21 mouse cellular contexts compared by ENCODE assay signal in genomic region chr7:66376560-66376959, GRCm38 (mm10). TPM values are rescaled to one million over a fixed set of nuclear protein-coding genes. Genes with fewer than 3 reads are reported as not detected.
DNase-seq lines count a peak whose midpoint lies in the region; ATAC-seq and TF ChIP-seq lines count a peak whose summit lies in the region.
"Had no signal": no experiment of that assay in that cellular context is flagged by ENCODE, and none has a peak within 500 bp of the region (broad histone marks: within the 10 kb centered on the region; RNA-seq: fewer than 3 reads in every experiment).

No protein-coding gene starts in this region.

- H3K36me3 ChIP-seq in kidney, adult 2 months (ENCODE audit: control insufficient read depth, insufficient read depth, low read length) = no peaks in the 10 kb centered on the region
- peaks cover 5% of the 10 kb centered on the region; the same call in 1 of the 2 replicates for H3K36me3 ChIP-seq in lung, postnatal 0 days (ENCODE audit: insufficient read depth, low read length)
- H3K36me3 ChIP-seq in intestine, embryonic 16.5 days (ENCODE audit: control insufficient read depth, insufficient read depth, low read length) = no peaks in the 10 kb centered on the region; the same call in 1 of the 2 replicates
- H3K36me3 ChIP-seq: hindbrain, embryonic 12.5 days; midbrain, embryonic 12.5 days had no signal

- no peak overlapping the region for H3K4me3 ChIP-seq in kidney, adult 2 months (ENCODE audit: insufficient read depth, low read depth, low read length)
- H3K4me3 ChIP-seq in lung, postnatal 0 days (ENCODE audit: low read depth, low read length) = no peak overlapping the region
- no peak overlapping the region for H3K4me3 ChIP-seq in intestine, embryonic 16.5 days (ENCODE audit: low read length)
- H3K4me3 ChIP-seq: hindbrain, embryonic 12.5 days; layer of hippocampus, adult 2 months; left cerebral cortex, adult 2 months; limb, embryonic 13.5 days; liver, embryonic 15.5 days; midbrain, embryonic 12.5 days had no signal

- TF ChIP-seq CTCF in kidney, adult 2 months (conservative IDR thresholded peaks at IDR 0.05; ENCODE audit: insufficient read depth, insufficient read length, low read depth, low read length) = no peak
- no peak for TF ChIP-seq CTCF in lung, postnatal 0 days (IDR thresholded peaks at IDR 0.05)

- H3K27me3 ChIP-seq in kidney, adult 2 months (replicated peaks; ENCODE audit: control insufficient read depth, insufficient read depth, low read length) = no peaks in the 10 kb centered on the region
- no peaks in the 10 kb centered on the region for H3K27me3 ChIP-seq in lung, postnatal 0 days (replicated peaks; ENCODE audit: insufficient read depth, low read length)
- no peaks in the 10 kb centered on the region for H3K27me3 ChIP-seq in intestine, embryonic 16.5 days (replicated peaks; ENCODE audit: control insufficient read depth, insufficient read depth, low read length)
- H3K27me3 ChIP-seq: hindbrain, embryonic 12.5 days; limb, embryonic 13.5 days; liver, embryonic 15.5 days; midbrain, embryonic 12.5 days; Patski had no signal

- peak overlapping the region; percentile 15 for H3K27ac ChIP-seq in kidney, adult 2 months (ENCODE audit: insufficient read depth, low read depth, low read length)
- peak overlapping the region; percentile 84 for H3K27ac ChIP-seq in lung, postnatal 0 days (ENCODE audit: low read length)
- no peak overlapping the region for H3K27ac ChIP-seq in intestine, embryonic 16.5 days (ENCODE audit: low read length)
- H3K27ac ChIP-seq: hindbrain, embryonic 12.5 days; layer of hippocampus, adult 2 months; left cerebral cortex, adult 2 months; limb, embryonic 13.5 days; liver, embryonic 15.5 days; midbrain, embryonic 12.5 days had no signal

- H3K4me2 ChIP-seq in lung, postnatal 0 days (replicated peaks; ENCODE audit: low read depth, low read length) = peak overlapping the region; percentile 14; the same call in 1 of the 2 replicates
- H3K4me2 ChIP-seq in intestine, embryonic 16.5 days (ENCODE audit: low read depth, low read length) = no peak overlapping the region
- H3K4me2 ChIP-seq: hindbrain, embryonic 12.5 days; limb, embryonic 13.5 days; liver, embryonic 15.5 days; midbrain, embryonic 12.5 days had no signal

- TF ChIP-seq EP300 in lung, postnatal 0 days (IDR thresholded peaks at IDR 0.05) = no peak

- TF ChIP-seq POLR2A in kidney, adult 2 months (IDR thresholded peaks at IDR 0.05; ENCODE audit: low read depth, low read length) = no peak

- H3K9me3 ChIP-seq in lung, postnatal 0 days (ENCODE audit: low read length) = no peaks in the 10 kb centered on the region
- H3K9me3 ChIP-seq in intestine, embryonic 16.5 days (ENCODE audit: control insufficient read depth, low read length) = no peaks in the 10 kb centered on the region
- H3K9me3 ChIP-seq: hindbrain, embryonic 12.5 days; limb, embryonic 13.5 days; liver, embryonic 15.5 days; midbrain, embryonic 12.5 days had no signal

- peak; percentile 54 for ATAC-seq in lung, postnatal 0 days
- ATAC-seq in intestine, embryonic 16.5 days = peak; percentile 63
- ATAC-seq in erythroblast, adult 5-6 weeks (replicated peaks; ENCODE audit: low FRiP score, poor library complexity, severe bottlenecking) = no peak
- ATAC-seq: forebrain, embryonic 14.5 days; Patski had no signal

- H3K4me1 ChIP-seq in kidney, adult 2 months (ENCODE audit: control insufficient read depth, insufficient read depth, low read length) = peaks cover 10% of the 10 kb centered on the region
- H3K4me1 ChIP-seq in lung, postnatal 0 days (ENCODE audit: insufficient read depth, low read depth, low read length) = no peaks in the 10 kb centered on the region; the same call in 1 of the 2 replicates
- peaks cover 5% of the 10 kb centered on the region; the same call in 1 of the 2 replicates for H3K4me1 ChIP-seq in intestine, embryonic 16.5 days (ENCODE audit: control insufficient read depth, insufficient read depth, low read length)
- H3K4me1 ChIP-seq: limb, embryonic 13.5 days; liver, embryonic 15.5 days had no signal

- H3K9ac ChIP-seq in lung, postnatal 0 days (replicated peaks; ENCODE audit: low read depth) = no peak overlapping the region
- no peak overlapping the region for H3K9ac ChIP-seq in intestine, embryonic 16.5 days (ENCODE audit: low read depth, low read length)
- H3K9ac ChIP-seq: hindbrain, embryonic 12.5 days; limb, embryonic 13.5 days; liver, embryonic 15.5 days; midbrain, embryonic 12.5 days had no signal

- no peak for DNase-seq in kidney, adult 2 months
- no peak for DNase-seq in kidney, postnatal 14 days
- peak; percentile 34 for DNase-seq in lung, postnatal 0 days (ENCODE audit: low spot score)
- no peak for DNase-seq in lung, postnatal 10 days
- DNase-seq in right cerebral cortex, adult 18-20 months = no peak
- DNase-seq: cerebellum, postnatal 14 days; right cerebral cortex, postnatal 14 days had no signal

- 73% methylated on average over 10 of the region's 10 CpGs for WGBS in kidney, adult 2 months
- 53% methylated on average over 10 of the region's 10 CpGs for WGBS in lung, postnatal 0 days
- WGBS in intestine, embryonic 16.5 days = 81% methylated on average over 10 of the region's 10 CpGs

RNA-seq across cellular contexts. Expression of gene Gm10974, which starts 10.9 kb away (rescaled TPM):
- polyA plus RNA-seq in kidney, adult 2 months (2012; rRNA removed) = not detected in 2 replicates
- not detected in 2 replicates for polyA plus RNA-seq in lung, postnatal 0 days (2015; fragmentation: Nextera tagmentation; extraction: Ambion mirVana)
- not detected in 2 replicates for polyA plus RNA-seq in intestine, embryonic 16.5 days (2015; fragmentation: Nextera tagmentation; extraction: Ambion mirVana)
- not detected in 2 replicates for total RNA-seq in erythroblast, adult 5-6 weeks (2015; ENCODE audit: low replicate concordance)
- total RNA-seq in erythroblast, adult 5-6 weeks (2017; ENCODE audit: low replicate concordance) = not detected in 2 replicates
- total RNA-seq: adrenal gland, postnatal 4 days; layer of hippocampus, adult 2 months; left cerebral cortex, adult 2 months had no signal
- polyA plus RNA-seq: embryonic facial prominence, embryonic 11.5 days; forebrain, embryonic 14.5 days; gonadal fat pad, adult 2 months; heart, embryonic 14.5 days; hindbrain, embryonic 12.5 days; limb, embryonic 13.5 days; liver, embryonic 15.5 days; midbrain, embryonic 12.5 days; Patski had no signal

RNA-seq across cellular contexts. Expression of gene Lrrk1, which starts 11.6 kb away (rescaled TPM):
- 17.3 and 22.3 TPM in 2 replicates for polyA plus RNA-seq in kidney, adult 2 months (2012; rRNA removed)
- 20.5 and 27.9 TPM in 2 replicates for polyA plus RNA-seq in lung, postnatal 0 days (2015; fragmentation: Nextera tagmentation; extraction: Ambion mirVana)
- 15.4 and 16.6 TPM in 2 replicates for polyA plus RNA-seq in intestine, embryonic 16.5 days (2015; fragmentation: Nextera tagmentation; extraction: Ambion mirVana)
- total RNA-seq in erythroblast, adult 5-6 weeks (2015; ENCODE audit: low replicate concordance) = 1.5 and 3.1 TPM in 2 replicates
- 1.4 and 3.2 TPM in 2 replicates for total RNA-seq in erythroblast, adult 5-6 weeks (2017; ENCODE audit: low replicate concordance)

RNA-seq across cellular contexts. Expression of gene Aldh1a3, which starts 50.8 kb away (rescaled TPM):
- polyA plus RNA-seq in kidney, adult 2 months (2012; rRNA removed) = 8.2 and 10.7 TPM in 2 replicates
- 0.84 and 1.7 TPM in 2 replicates for polyA plus RNA-seq in lung, postnatal 0 days (2015; fragmentation: Nextera tagmentation; extraction: Ambion mirVana)
- polyA plus RNA-seq in intestine, embryonic 16.5 days (2015; fragmentation: Nextera tagmentation; extraction: Ambion mirVana) = 27.0 and 27.4 TPM in 2 replicates
- not detected in 2 replicates for total RNA-seq in erythroblast, adult 5-6 weeks (2015; ENCODE audit: low replicate concordance)
- not detected in 2 replicates for total RNA-seq in erythroblast, adult 5-6 weeks (2017; ENCODE audit: low replicate concordance)
